Mouse (Mus musculus) MEL (cell line): ENCODE measurements around the gene Prss54. TPM values are rescaled to one million over a fixed set of nuclear protein-coding genes. Genes with fewer than 3 reads are reported as not detected.

Experiments used
- DNase-seq: peaks from one replicate; pipeline ENCODE4 v3.0.0; 2011; ENCODE audit warnings: low read depth, low spot score
- H3K27ac ChIP-seq: 2 replicates; pipeline ENCODE4 v1.5.1; 2012; ENCODE audit warnings: low read depth, mild to moderate bottlenecking, control low read depth, low read length, moderate library complexity; ENCODE audit not compliant: control insufficient read depth
- H3K27me3 ChIP-seq, 2 experiments: fragments of 150-350 bp in 1 of 2; sonication (generic) in 1 of 2; 2 replicates each; pipeline ENCODE4 v1.6.1; 2012; ENCODE audit warnings: low read length in 2 of 2, mild to moderate bottlenecking in 2 of 2, improper control_type of control experiment in 1 of 2, moderate library complexity in 1 of 2; ENCODE audit not compliant: insufficient read depth in 2 of 2, control insufficient read depth in 1 of 2
- H3K36me3 ChIP-seq, 2 experiments: 2 replicates each; pipeline ENCODE4 v1.6.1; 2012 to 2014; ENCODE audit warnings: low read length in 2 of 2, improper control_type of control experiment in 1 of 2, inconsistent platforms in 1 of 2, mild to moderate bottlenecking in 1 of 2; ENCODE audit not compliant: insufficient read depth in 2 of 2, control insufficient read depth in 1 of 2
- H3K4me1 ChIP-seq, 2 experiments: fragments of 150-350 bp in 1 of 2; sonication (generic) in 1 of 2; 2 replicates each; pipeline ENCODE4 v1.6.1; 2012; ENCODE audit warnings: low read length in 2 of 2, improper control_type of control experiment in 1 of 2, mild to moderate bottlenecking in 1 of 2; ENCODE audit not compliant: insufficient read depth in 2 of 2, control insufficient read depth in 1 of 2
- H3K4me3 ChIP-seq, 2 experiments: fragments of 150-350 bp in 1 of 2; sonication (generic) in 1 of 2; 2 replicates each; pipeline ENCODE4 v1.5.1; 2012; ENCODE audit warnings: low read depth in 2 of 2, low read length in 2 of 2, mild to moderate bottlenecking in 2 of 2, moderate library complexity in 2 of 2, control low read depth in 1 of 2, improper control_type of control experiment in 1 of 2; ENCODE audit not compliant: control insufficient read depth in 1 of 2, insufficient read depth in 1 of 2
- H3K79me2 ChIP-seq: 2 replicates; pipeline ENCODE4 v1.6.1; 2012; ENCODE audit warnings: mild to moderate bottlenecking, low read length, moderate library complexity; ENCODE audit not compliant: control insufficient read depth, poor library complexity, insufficient read depth
- H3K9ac ChIP-seq: 2 replicates; pipeline ENCODE4 v1.6.1; 2012; ENCODE audit warnings: low read depth, mild to moderate bottlenecking, control low read depth, low read length, moderate library complexity; ENCODE audit not compliant: control insufficient read depth, poor library complexity, severe bottlenecking
- H3K9me3 ChIP-seq: fragments of 150-350 bp; sonication (generic); replicated peaks from 2 replicates; pipeline ENCODE4 v1.6.1; 2012; ENCODE audit warnings: mild to moderate bottlenecking, low read length, improper control_type of control experiment, moderate library complexity; ENCODE audit not compliant: insufficient read depth
- CHD1 ChIP-seq: IDR thresholded peaks from 2 replicates; pipeline ENCODE4 v1.6.1; 2012; ENCODE audit warnings: low read depth, mild to moderate bottlenecking, inconsistent platforms, low read length, improper control_type of control experiment
- CTCF ChIP-seq, 3 experiments: IDR thresholded peaks in 2 of 3; conservative IDR thresholded peaks in 1 of 3; 2 replicates each; pipeline ENCODE4 v1.5.1; 2011 to 2012; ENCODE audit warnings: low read length in 3 of 3, low read depth in 2 of 3, mild to moderate bottlenecking in 2 of 3, improper control_type of control experiment in 1 of 3, inconsistent platforms in 1 of 3, mixed read lengths in 1 of 3, moderate library complexity in 1 of 3; ENCODE audit not compliant: control insufficient read depth in 1 of 3, insufficient read depth in 1 of 3, poor library complexity in 1 of 3, severe bottlenecking in 1 of 3
- ETS1 ChIP-seq: IDR thresholded peaks from 2 replicates; pipeline ENCODE4 v1.6.1; 2012; ENCODE audit warnings: low read depth, mild to moderate bottlenecking, inconsistent platforms, low read length, improper control_type of control experiment, moderate library complexity
- GATA1 ChIP-seq: IDR thresholded peaks from 2 replicates; pipeline ENCODE4 v1.6.1; 2011; ENCODE audit warnings: low read depth, low read length, improper control_type of control experiment
- HCFC1 ChIP-seq: IDR thresholded peaks from 2 replicates; pipeline ENCODE4 v1.6.1; 2012; ENCODE audit warnings: low read depth, mild to moderate bottlenecking, inconsistent platforms, low read length, improper control_type of control experiment, moderate library complexity
- KAT2A ChIP-seq: conservative IDR thresholded peaks from 2 replicates; pipeline ENCODE4 v1.6.1; 2012; ENCODE audit warnings: low read depth, low read length, improper control_type of control experiment, inconsistent platforms
- MEF2A ChIP-seq: IDR thresholded peaks from 2 replicates; pipeline ENCODE4 v1.6.1; 2014; ENCODE audit warnings: low read depth, mild to moderate bottlenecking, inconsistent platforms, low read length, improper control_type of control experiment; ENCODE audit not compliant: poor library complexity, insufficient replicate concordance, severe bottlenecking; ENCODE audit errors: extremely low read depth
- MXI1 ChIP-seq: IDR thresholded peaks from 2 replicates; pipeline ENCODE4 v1.6.1; 2011; ENCODE audit warnings: mild to moderate bottlenecking, low read depth, low read length, improper control_type of control experiment
- NELFE ChIP-seq: IDR thresholded peaks from 2 replicates; pipeline ENCODE4 v1.6.1; 2011; ENCODE audit warnings: low read depth, low read length, improper control_type of control experiment
- NRF1 ChIP-seq: IDR thresholded peaks from 2 replicates; pipeline ENCODE4 v1.6.1; 2014; ENCODE audit warnings: low read depth, mild to moderate bottlenecking, inconsistent platforms, low read length, improper control_type of control experiment, moderate library complexity; ENCODE audit not compliant: poor library complexity, insufficient read depth, severe bottlenecking
- POLR2A ChIP-seq, 2 experiments: IDR thresholded peaks; 2 replicates each; pipeline ENCODE4 v1.6.1; 2011 to 2012; ENCODE audit warnings: low read length in 2 of 2, mild to moderate bottlenecking in 2 of 2, control low read depth in 1 of 2, improper control_type of control experiment in 1 of 2, low read depth in 1 of 2, moderate library complexity in 1 of 2; ENCODE audit not compliant: control insufficient read depth in 1 of 2, insufficient read depth in 1 of 2, poor library complexity in 1 of 2
- POLR2AphosphoS2 ChIP-seq: IDR thresholded peaks from 2 replicates; pipeline ENCODE4 v1.6.1; 2011; ENCODE audit warnings: low read length, improper control_type of control experiment
- SIN3A ChIP-seq: IDR thresholded peaks from 2 replicates; pipeline ENCODE4 v1.6.1; 2012; ENCODE audit warnings: low read length, improper control_type of control experiment, inconsistent platforms
- TBP ChIP-seq: IDR thresholded peaks from 2 replicates; pipeline ENCODE4 v1.8.0; 2011; ENCODE audit warnings: low read depth, low read length, improper control_type of control experiment
- TCF12 ChIP-seq: IDR thresholded peaks from 2 replicates; pipeline ENCODE4 v1.6.1; 2014; ENCODE audit warnings: low read depth, mild to moderate bottlenecking, inconsistent platforms, low read length, improper control_type of control experiment, moderate library complexity
- USF1 ChIP-seq: IDR thresholded peaks from 2 replicates; pipeline ENCODE4 v1.6.1; 2014; ENCODE audit warnings: low read depth, mild to moderate bottlenecking, inconsistent platforms, low read length, improper control_type of control experiment, moderate library complexity
- USF2 ChIP-seq, 2 experiments: IDR thresholded peaks; 2 replicates each; pipeline ENCODE4 v1.6.1; 2011 to 2012; ENCODE audit warnings: improper control_type of control experiment in 2 of 2, low read length in 2 of 2, borderline replicate concordance in 1 of 2, inconsistent platforms in 1 of 2, low read depth in 1 of 2, mild to moderate bottlenecking in 1 of 2; ENCODE audit not compliant: insufficient read depth in 1 of 2
- ZKSCAN1 ChIP-seq: IDR thresholded peaks from 2 replicates; pipeline ENCODE4 v1.6.1; 2012; ENCODE audit warnings: low read depth, mild to moderate bottlenecking, inconsistent platforms, low read length, improper control_type of control experiment, moderate library complexity
- ZMIZ1 ChIP-seq: IDR thresholded peaks from 2 replicates; pipeline ENCODE4 v1.6.1; 2012; ENCODE audit warnings: low read depth, mild to moderate bottlenecking, inconsistent platforms, low read length, improper control_type of control experiment, moderate library complexity
- ZNF384 ChIP-seq: IDR thresholded peaks from 2 replicates; pipeline ENCODE4 v1.6.1; 2012; ENCODE audit warnings: low read depth, mild to moderate bottlenecking, inconsistent platforms, low read length, improper control_type of control experiment
- polyA plus RNA-seq, 2 experiments: library from polyadenylated mRNA; stranded (reverse) in 1 of 2; unstranded in 1 of 2; fragments of >175 nt in 1 of 2; fragments of >200 nt in 1 of 2; gene quantifications; 2 replicates each; pipeline versions ENCODE4 v1.2.1 to v1.2.4; 2012; ENCODE audit warnings: low replicate concordance in 2 of 2, low read depth in 1 of 2; ENCODE audit not compliant: insufficient read length in 2 of 2, insufficient read depth in 1 of 2, missing spikeins in 1 of 2
- total RNA-seq: library from RNA; depleted of rRNA; stranded (reverse); fragments of 300-350 nt; gene quantifications from 2 replicates; pipeline ENCODE4 v1.2.3, GENCODE M21; 2012; rRNA removed

Prss54 gene
- total RNA-seq = not detected in 2 replicates
- polyA plus RNA-seq = not detected

- H3K9ac ChIP-seq = no peak within 1 kb of the TSS
- H3K4me3 ChIP-seq = no peak within 1 kb of the TSS
- H3K79me2 ChIP-seq = no peaks in the 10 kb centered on the region
- no peak for TF ChIP-seq ZKSCAN1
- no peak for TF ChIP-seq GATA1
- no peak for TF ChIP-seq USF1
- TF ChIP-seq NRF1 = no peak
- no peak for TF ChIP-seq USF2 (IDR thresholded peaks at IDR 0.05; ENCODE audit: borderline replicate concordance in 1 of 2, insufficient read depth in 1 of 2, low read depth in 1 of 2, low read length in 2 of 2)
- no peak for TF ChIP-seq MEF2A
- no peak for TF ChIP-seq TCF12
- no peak for TF ChIP-seq NELFE
- no peak for TF ChIP-seq SIN3A
- no peak for TF ChIP-seq CHD1
- TF ChIP-seq POLR2AphosphoS2 = no peak
- no peak for TF ChIP-seq HCFC1
- TF ChIP-seq ZNF384 = no peak
- no peak for TF ChIP-seq CTCF (IDR thresholded peaks at IDR 0.05 in 2 of 3, conservative IDR thresholded peaks at IDR 0.05 in 1 of 3; ENCODE audit: control insufficient read depth in 1 of 3, insufficient read depth in 1 of 3, low read depth in 2 of 3, low read length in 3 of 3, poor library complexity in 1 of 3, severe bottlenecking in 1 of 3)
- TF ChIP-seq TBP = no peak
- no peak for TF ChIP-seq KAT2A
- no peak for TF ChIP-seq ZMIZ1
- TF ChIP-seq ETS1 = no peak
- TF ChIP-seq MXI1 = no peak
- no peak for DNase-seq
- H3K9me3 ChIP-seq = no peaks in the 10 kb centered on the region
- no peak within 1 kb of the TSS for H3K27ac ChIP-seq
- no peaks in the 10 kb centered on the region; a peak in 1 of 4 replicates for H3K4me1 ChIP-seq
- no peaks in the 10 kb centered on the region for H3K36me3 ChIP-seq
- H3K27me3 ChIP-seq = peaks cover 0 to 2% of the 10 kb centered on the region in 2 experiments; a peak in 2 of 4 replicates
These were observed at the start of gene Prss54 for GRCm38 (mm10) chr8:95576240-95576639. Gene Prss54 (minus strand): TSS chr8:95576340.

GRCm38 (mm10) chr8:95624833-95625232 lies 48.7 kb upstream of the Prss54 start:
- H3K27ac ChIP-seq = no peak overlapping the region
- DNase-seq = no peak
- H3K27me3 ChIP-seq = peaks cover 18 to 23% of the 10 kb centered on the region in 2 experiments

More at GRCm38 (mm10) chr8:95624833-95625232, 48.7 kb upstream of the Prss54 start:
- TF ChIP-seq POLR2A (IDR thresholded peaks at IDR 0.05; ENCODE audit: control insufficient read depth in 1 of 2, insufficient read depth in 1 of 2, low read depth in 1 of 2, low read length in 2 of 2, poor library complexity in 1 of 2) (no peak), CTCF (IDR thresholded peaks at IDR 0.05 in 2 of 3, conservative IDR thresholded peaks at IDR 0.05 in 1 of 3; ENCODE audit: control insufficient read depth in 1 of 3, insufficient read depth in 1 of 3, low read depth in 2 of 3, low read length in 3 of 3, poor library complexity in 1 of 3, severe bottlenecking in 1 of 3) (peak in 1 of 3 experiments; percentile 11; a peak in 1 of 6 replicates)
- TF ChIP-seq, all 39 proteins: peak for 1
- no peaks in the 10 kb centered on the region for H3K79me2 ChIP-seq
- no peaks in the 10 kb centered on the region for H3K9me3 ChIP-seq
- no peaks in the 10 kb centered on the region for H3K36me3 ChIP-seq
- H3K9ac ChIP-seq = no peak overlapping the region
- no peak overlapping the region for H3K4me3 ChIP-seq
- H3K4me1 ChIP-seq = no peaks in the 10 kb centered on the region
